Mouse (Mus musculus): ENCODE measurements around the gene Cdc42bpa. TPM values are rescaled to one million over a fixed set of nuclear protein-coding genes. Genes with fewer than 3 reads are reported as not detected.
A peak's percentile ranks its signal among the peaks of the same experiment; 100 is the strongest.

The Cdc42bpa gene
- polyA plus RNA-seq, 1 experiment from 2014 or later, result 3.9 TPM

- no peak for DNase-seq (ENCODE audit: low spot score)
Measured at GRCm38 (mm10) chr1:180162986-180163385, 202.7 kb downstream of the Cdc42bpa start.

- DNase-seq (ENCODE audit: low spot score), result no peak
Measured at GRCm38 (mm10) chr1:180166533-180166932, 206.3 kb downstream of the Cdc42bpa start.

- DNase-seq (ENCODE audit: low spot score), result no peak
Measured at GRCm38 (mm10) chr1:180168294-180168693, 208.0 kb downstream of the Cdc42bpa start.

GRCm38 (mm10) chr1:180169161-180169560, 208.9 kb downstream of the Cdc42bpa start:
- DNase-seq (ENCODE audit: low spot score), result no peak

GRCm38 (mm10) chr1:180170071-180170470, 209.8 kb downstream of the Cdc42bpa start:
- DNase-seq (ENCODE audit: low spot score), result no peak

GRCm38 (mm10) chr1:180171883-180172282, 211.6 kb downstream of the Cdc42bpa start:
- DNase-seq (ENCODE audit: low spot score), result no peak

GRCm38 (mm10) chr1:180172600-180172999, 212.3 kb downstream of the Cdc42bpa start:
- DNase-seq (ENCODE audit: low spot score), result no peak

GRCm38 (mm10) chr1:180173017-180173416, 212.7 kb downstream of the Cdc42bpa start:
- DNase-seq (ENCODE audit: low spot score), result no peak

- DNase-seq (ENCODE audit: low spot score), result no peak
Measured at GRCm38 (mm10) chr1:180174718-180175117, 214.4 kb downstream of the Cdc42bpa start.

GRCm38 (mm10) chr1:180175167-180175566, 214.9 kb downstream of the Cdc42bpa start:
- DNase-seq (ENCODE audit: low spot score), result peak; percentile 43

GRCm38 (mm10) chr1:180175635-180176034, 215.4 kb downstream of the Cdc42bpa start:
- DNase-seq (ENCODE audit: low spot score), result no peak

- no peak for DNase-seq (ENCODE audit: low spot score)
Measured at GRCm38 (mm10) chr1:180176784-180177183, 216.5 kb downstream of the Cdc42bpa start.

- no peak for DNase-seq (ENCODE audit: low spot score)
Measured at GRCm38 (mm10) chr1:180178340-180178739, 218.1 kb downstream of the Cdc42bpa start.

GRCm38 (mm10) chr1:180179100-180179499, 218.8 kb downstream of the Cdc42bpa start:
- DNase-seq (ENCODE audit: low spot score), result no peak

GRCm38 (mm10) chr1:180179840-180180239, 219.6 kb downstream of the Cdc42bpa start:
- no peak for DNase-seq (ENCODE audit: low spot score)

GRCm38 (mm10) chr1:180181304-180181965, 221.2 kb downstream of the Cdc42bpa start:
- no peak for DNase-seq (ENCODE audit: low spot score)

- no peak for DNase-seq (ENCODE audit: low spot score)
Measured at GRCm38 (mm10) chr1:180181966-180182319, 221.7 kb downstream of the Cdc42bpa start.

- no peak for DNase-seq (ENCODE audit: low spot score)
Measured at GRCm38 (mm10) chr1:180182731-180183130, 222.5 kb downstream of the Cdc42bpa start.

- no peak for DNase-seq (ENCODE audit: low spot score)
Measured at GRCm38 (mm10) chr1:180183525-180184159, 223.4 kb downstream of the Cdc42bpa start.

GRCm38 (mm10) chr1:180184768-180185167, 224.5 kb downstream of the Cdc42bpa start:
- DNase-seq (ENCODE audit: low spot score), result no peak

GRCm38 (mm10) chr1:180185877-180186276, 225.6 kb downstream of the Cdc42bpa start:
- no peak for DNase-seq (ENCODE audit: low spot score)

GRCm38 (mm10) chr1:180186371-180186770, 226.1 kb downstream of the Cdc42bpa start:
- no peak for DNase-seq (ENCODE audit: low spot score)

GRCm38 (mm10) chr1:180188951-180189350, 228.7 kb downstream of the Cdc42bpa start:
- no peak for DNase-seq (ENCODE audit: low spot score)
